Mouse (Mus musculus) neural tube, embryonic 15.5 days (tissue): ENCODE measurements around the gene Tns1. TPM values are rescaled to one million over a fixed set of nuclear protein-coding genes. Genes with fewer than 3 reads are reported as not detected.

ENCODE experiments used
- ATAC-seq: fragments of 200-750 bp; cut with Nextera tagmentation; 2 replicates; pipeline ENCODE4 v1.8.0; 2017; ENCODE audit warnings: mild to moderate bottlenecking, moderate TSS enrichment, moderate library complexity; ENCODE audit not compliant: low FRiP score
- H3K27ac ChIP-seq: fragments of 300-500 bp; sonication (generic); replicated peaks from 2 replicates; pipeline ENCODE4 v1.5.1; 2015; ENCODE audit warnings: mild to moderate bottlenecking, inconsistent platforms
- H3K27me3 ChIP-seq: fragments of 300-500 bp; sonication (generic); replicated peaks from 2 replicates; pipeline ENCODE4 v1.6.1; 2015; ENCODE audit warnings: inconsistent platforms
- H3K36me3 ChIP-seq: fragments of 300-500 bp; sonication (generic); 2 replicates; pipeline ENCODE4 v1.6.1; 2015; ENCODE audit warnings: inconsistent platforms
- H3K4me1 ChIP-seq: fragments of 300-500 bp; sonication (generic); 2 replicates; pipeline ENCODE4 v1.6.1; 2015; ENCODE audit warnings: inconsistent platforms
- H3K4me2 ChIP-seq: fragments of 300-500 bp; sonication (generic); 2 replicates; pipeline ENCODE4 v1.6.1; 2015; ENCODE audit warnings: inconsistent platforms, mild to moderate bottlenecking, moderate library complexity
- H3K4me3 ChIP-seq: fragments of 300-500 bp; sonication (generic); replicated peaks from 2 replicates; pipeline ENCODE4 v1.5.1; 2015; ENCODE audit warnings: mild to moderate bottlenecking, inconsistent platforms
- H3K9ac ChIP-seq: fragments of 300-500 bp; sonication (generic); replicated peaks from 2 replicates; pipeline ENCODE4 v1.6.1; 2015; ENCODE audit warnings: mild to moderate bottlenecking, inconsistent platforms
- H3K9me3 ChIP-seq: fragments of 300-500 bp; sonication (generic); replicated peaks from 2 replicates; pipeline ENCODE4 v1.6.1; 2016; ENCODE audit warnings: inconsistent platforms
- WGBS: fragments of 180-500 bp; shearing (Covaris S2); methylation state at CpG from one replicate; pipeline ENCODE4 v1.1.7; 2015; ENCODE audit warnings: mixed read lengths; 5-methylcytosine and 5-hydroxymethylcytosine counted together
- polyA plus RNA-seq: library from polyadenylated mRNA; unstranded; fragments of >200 nt; fragmentation: Nextera tagmentation; extraction: Ambion mirVana; gene quantifications from 2 replicates; pipeline ENCODE4 v1.2.1, GENCODE M21; 2015

The Tns1 gene
- polyA plus RNA-seq, 1 experiment from 2014 or later, result 13.3 TPM

- Histone ChIP-seq H3K27ac (no peak overlapping the region), H3K9me3 (no peaks in the 10 kb centered on the region), H3K9ac (no peak overlapping the region), H3K4me1 (peaks cover 7% of the 10 kb centered on the region; the same call in 1 of the 2 replicates), H3K36me3 (no peaks in the 10 kb centered on the region), H3K4me2 (no peak overlapping the region), H3K4me3 (no peak overlapping the region), H3K27me3 (no peaks in the 10 kb centered on the region)
- no peak for ATAC-seq
- WGBS, result 93% methylated on average over 3 of the region's 3 CpGs
Measured at GRCm38 (mm10) chr1:73919909-73920308, 204.3 kb downstream of the Tns1 start.

GRCm38 (mm10) chr1:73918001-73918400 is 206.2 kb downstream of the Tns1 start:
- Histone ChIP-seq H3K9ac (no peak overlapping the region), H3K36me3 (no peaks in the 10 kb centered on the region), H3K9me3 (no peaks in the 10 kb centered on the region), H3K27ac (no peak overlapping the region), H3K4me1 (peaks cover 22% of the 10 kb centered on the region), H3K4me3 (no peak overlapping the region), H3K4me2 (no peak overlapping the region), H3K27me3 (no peaks in the 10 kb centered on the region)
- ATAC-seq, result no peak
- 68% methylated on average over 11 of the region's 11 CpGs for WGBS

GRCm38 (mm10) chr1:73916298-73916697 is 208.0 kb downstream of the Tns1 start:
- H3K27ac ChIP-seq, result no peak overlapping the region
- H3K9me3 ChIP-seq, result no peaks in the 10 kb centered on the region
- H3K36me3 ChIP-seq, result no peaks in the 10 kb centered on the region
- H3K4me1 ChIP-seq, result peaks cover 22% of the 10 kb centered on the region
- no peak overlapping the region for H3K4me2 ChIP-seq
- no peak for ATAC-seq
- H3K4me3 ChIP-seq, result no peak overlapping the region
- WGBS, result 75% methylated on average over 1 of the region's 1 CpGs
- no peak overlapping the region for H3K9ac ChIP-seq
- H3K27me3 ChIP-seq, result no peaks in the 10 kb centered on the region

GRCm38 (mm10) chr1:73915218-73916070 is 208.8 kb downstream of the Tns1 start:
- no peak overlapping the region for H3K4me3 ChIP-seq
- peaks cover 22% of the 10 kb centered on the region for H3K4me1 ChIP-seq
- no peaks in the 10 kb centered on the region for H3K27me3 ChIP-seq
- H3K36me3 ChIP-seq, result no peaks in the 10 kb centered on the region
- H3K27ac ChIP-seq, result no peak overlapping the region
- no peak for ATAC-seq
- no peak overlapping the region for H3K4me2 ChIP-seq
- 62% methylated on average over 8 of the region's 8 CpGs for WGBS
- no peaks in the 10 kb centered on the region for H3K9me3 ChIP-seq
- H3K9ac ChIP-seq, result no peak overlapping the region

- no peak overlapping the region for H3K27ac ChIP-seq
- 25% methylated on average over 9 of the region's 9 CpGs for WGBS
- ATAC-seq, result peak; percentile 63
- no peak overlapping the region for H3K4me3 ChIP-seq
- H3K36me3 ChIP-seq, result no peaks in the 10 kb centered on the region
- peaks cover 22% of the 10 kb centered on the region for H3K4me1 ChIP-seq
- H3K4me2 ChIP-seq, result peak overlapping the region; percentile 17
- H3K9ac ChIP-seq, result no peak overlapping the region
- H3K9me3 ChIP-seq, result no peaks in the 10 kb centered on the region
- no peaks in the 10 kb centered on the region for H3K27me3 ChIP-seq
Measured at GRCm38 (mm10) chr1:73914076-73914475, 210.2 kb downstream of the Tns1 start.

GRCm38 (mm10) chr1:73913071-73914005 is 210.9 kb downstream of the Tns1 start:
- no peak overlapping the region for H3K9ac ChIP-seq
- no peaks in the 10 kb centered on the region for H3K36me3 ChIP-seq
- ATAC-seq, result no peak

GRCm38 (mm10) chr1:73912466-73912865 is 211.8 kb downstream of the Tns1 start:
- no peaks in the 10 kb centered on the region for H3K9me3 ChIP-seq
- no peak for ATAC-seq
- H3K4me2 ChIP-seq, result no peak overlapping the region
- no peak overlapping the region for H3K27ac ChIP-seq
- H3K36me3 ChIP-seq, result no peaks in the 10 kb centered on the region
- H3K9ac ChIP-seq, result no peak overlapping the region
- H3K27me3 ChIP-seq, result no peaks in the 10 kb centered on the region
- peaks cover 22% of the 10 kb centered on the region for H3K4me1 ChIP-seq
- no peak overlapping the region for H3K4me3 ChIP-seq
- 82% methylated on average over 10 of the region's 10 CpGs for WGBS

More at GRCm38 (mm10) chr1:73913071-73914005, 210.9 kb downstream of the Tns1 start:
- no peaks in the 10 kb centered on the region for H3K27me3 ChIP-seq
- 0 out of 2 replicates have a peak overlapping the region, but pooled peaks have one; percentile 17 for H3K4me2 ChIP-seq
- H3K4me3 ChIP-seq, result no peak overlapping the region
- 77% methylated on average over 19 of the region's 19 CpGs for WGBS
- peaks cover 22% of the 10 kb centered on the region for H3K4me1 ChIP-seq
- no peaks in the 10 kb centered on the region for H3K9me3 ChIP-seq
- H3K27ac ChIP-seq, result no peak overlapping the region

GRCm38 (mm10) chr1:73911981-73912380 is 212.3 kb downstream of the Tns1 start:
- Histone ChIP-seq H3K9ac (no peak overlapping the region), H3K36me3 (no peaks in the 10 kb centered on the region), H3K4me2 (no peak overlapping the region), H3K9me3 (0 out of 2 replicates have a peak, but pooled peaks cover under 1% of the 10 kb centered on the region), H3K4me1 (peaks cover 22% of the 10 kb centered on the region), H3K4me3 (no peak overlapping the region), H3K27ac (no peak overlapping the region), H3K27me3 (no peaks in the 10 kb centered on the region)
- WGBS, result 86% methylated on average over 8 of the region's 8 CpGs
- ATAC-seq, result no peak

- WGBS, result 84% methylated on average over 8 of the region's 8 CpGs
- H3K4me2 ChIP-seq, result no peak overlapping the region
- 0 out of 2 replicates have a peak, but pooled peaks cover 3% of the 10 kb centered on the region for H3K9me3 ChIP-seq
- no peak overlapping the region for H3K27ac ChIP-seq
- no peak overlapping the region for H3K9ac ChIP-seq
- H3K27me3 ChIP-seq, result no peaks in the 10 kb centered on the region
- H3K36me3 ChIP-seq, result no peaks in the 10 kb centered on the region
- no peak for ATAC-seq
- peaks cover 28% of the 10 kb centered on the region for H3K4me1 ChIP-seq
- H3K4me3 ChIP-seq, result no peak overlapping the region
Measured at GRCm38 (mm10) chr1:73910701-73911100, 213.5 kb downstream of the Tns1 start.

GRCm38 (mm10) chr1:73910111-73910510 is 214.1 kb downstream of the Tns1 start:
- H3K4me2 ChIP-seq, result no peak overlapping the region
- H3K27ac ChIP-seq, result no peak overlapping the region
- H3K9ac ChIP-seq, result no peak overlapping the region
- H3K36me3 ChIP-seq, result no peaks in the 10 kb centered on the region
- H3K4me1 ChIP-seq, result peaks cover 23% of the 10 kb centered on the region
- H3K27me3 ChIP-seq, result no peaks in the 10 kb centered on the region
- 89% methylated on average over 8 of the region's 8 CpGs for whole genome bisulfite sequencing
- H3K9me3 ChIP-seq, result 0 out of 2 replicates have a peak, but pooled peaks cover 3% of the 10 kb centered on the region
- no peak overlapping the region for H3K4me3 ChIP-seq
- no peak for ATAC-seq

GRCm38 (mm10) chr1:73909191-73909983 is 214.9 kb downstream of the Tns1 start:
- 65% methylated on average over 2 of the region's 2 CpGs for WGBS
- Histone ChIP-seq H3K4me1 (peaks cover 19% of the 10 kb centered on the region), H3K36me3 (no peaks in the 10 kb centered on the region), H3K4me3 (no peak overlapping the region), H3K27me3 (no peaks in the 10 kb centered on the region), H3K9me3 (0 out of 2 replicates have a peak, but pooled peaks cover 3% of the 10 kb centered on the region), H3K9ac (no peak overlapping the region), H3K4me2 (no peak overlapping the region), H3K27ac (no peak overlapping the region)
- no peak for ATAC-seq
